Mouse (Mus musculus): ENCODE data around the gene Secisbp2l. TPM values are rescaled to one million over a fixed set of nuclear protein-coding genes. Genes with fewer than 3 reads are reported as not detected.

The Secisbp2l gene
- polyA plus RNA-seq, 1 experiment, result 12.3 TPM

DNA sequence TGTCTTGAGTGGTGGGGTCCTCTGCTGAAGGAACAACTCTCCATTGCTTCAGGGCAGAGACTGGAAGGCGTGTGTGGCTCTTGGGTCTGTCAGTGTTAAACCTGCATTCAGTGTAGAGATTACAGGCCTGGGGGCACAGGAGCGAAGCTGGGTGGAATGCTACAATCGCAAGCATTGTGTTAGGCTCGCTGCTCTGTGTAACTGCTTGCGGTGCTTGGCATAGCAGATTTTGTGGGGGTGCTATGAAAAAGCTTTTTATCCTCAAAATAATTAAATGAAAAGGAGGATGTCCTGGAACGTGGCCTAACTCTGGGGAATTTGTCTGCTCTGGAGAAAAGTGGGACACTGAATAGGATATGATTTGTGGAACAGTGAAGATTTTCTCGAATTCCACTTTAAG, 26.9 kb upstream of the Secisbp2l start:
- 83% methylated on average over 7 of the region's 7 CpGs for WGBS

DNA sequence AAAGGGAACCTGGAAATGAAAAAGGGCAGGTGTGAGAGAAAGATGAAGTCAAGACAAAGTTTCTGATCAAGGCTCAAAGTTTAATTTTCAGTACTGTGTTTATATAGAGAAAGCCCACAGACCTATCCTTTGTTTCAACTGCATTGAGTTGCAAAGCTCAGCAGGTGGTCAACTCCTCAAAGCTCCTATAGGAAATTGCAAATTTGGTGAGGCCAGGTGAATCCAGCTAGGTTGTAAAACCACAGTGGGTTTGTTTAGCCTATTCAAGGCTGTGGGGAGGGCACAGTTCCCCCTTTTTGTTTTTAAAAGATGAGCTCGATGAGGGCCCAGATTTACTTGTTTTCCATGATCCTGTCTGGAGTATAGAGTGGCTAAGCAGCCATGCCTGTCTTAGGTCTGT, 23.2 kb upstream of the Secisbp2l start:
- Histone ChIP-seq H3K27ac (ENCODE audit: insufficient read depth, low read depth, low read length) (no peak overlapping the region), H3K36me3 (ENCODE audit: control insufficient read depth, insufficient read depth, low read length) (no peaks in the 10 kb centered on the region), H3K27me3 (ENCODE audit: control insufficient read depth, insufficient read depth, low read length) (no peaks in the 10 kb centered on the region), H3K4me1 (ENCODE audit: control insufficient read depth, insufficient read depth, insufficient read length, low read length) (no peaks in the 10 kb centered on the region), H3K4me3 (ENCODE audit: low read depth, low read length) (no peak overlapping the region)
- TF ChIP-seq POLR2A (IDR thresholded peaks at IDR 0.05; ENCODE audit: low read depth, low read length), result no peak
- WGBS, result 56% methylated on average over 1 of the region's 1 CpGs

More for the DNA sequence above, 26.9 kb upstream of the Secisbp2l start:
- no peaks in the 10 kb centered on the region for H3K36me3 ChIP-seq (ENCODE audit: control insufficient read depth, insufficient read depth, low read length)
- TF ChIP-seq POLR2A (IDR thresholded peaks at IDR 0.05; ENCODE audit: low read depth, low read length), result no peak
- no peak for TF ChIP-seq CTCF (IDR thresholded peaks at IDR 0.05; ENCODE audit: extremely low read depth, insufficient read length, insufficient replicate concordance, low read depth, low read length)
- no peaks in the 10 kb centered on the region for H3K4me1 ChIP-seq (ENCODE audit: control insufficient read depth, insufficient read depth, insufficient read length, low read length)
- no peak overlapping the region for H3K4me3 ChIP-seq (ENCODE audit: low read depth, low read length)
- no peak overlapping the region for H3K27ac ChIP-seq (ENCODE audit: insufficient read depth, low read depth, low read length)
- peaks cover 2% of the 10 kb centered on the region; the same call in 1 of the 2 replicates for H3K27me3 ChIP-seq (ENCODE audit: control insufficient read depth, insufficient read depth, low read length)

DNA sequence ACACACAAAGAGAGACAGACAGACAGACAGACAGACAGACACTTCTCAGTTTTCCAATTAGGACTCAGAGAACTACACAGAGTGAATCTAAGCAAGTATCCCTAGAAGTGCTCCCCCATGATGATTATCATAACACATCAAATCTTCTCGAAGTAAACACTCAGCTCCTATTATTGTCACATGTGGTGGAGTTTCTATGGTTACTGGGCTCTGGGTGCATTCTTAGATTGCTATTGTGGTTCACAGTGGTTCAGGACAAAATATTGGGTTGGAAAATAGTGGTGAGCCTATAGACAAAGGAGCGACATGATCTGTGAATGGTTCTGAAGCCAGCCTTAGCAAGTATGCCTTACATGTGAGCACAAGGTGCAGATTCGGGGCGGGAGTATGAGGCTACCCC, 19.3 kb upstream of the Secisbp2l start:
- Histone ChIP-seq H3K27me3 (ENCODE audit: control insufficient read depth, insufficient read depth, low read length) (no peaks in the 10 kb centered on the region), H3K4me1 (ENCODE audit: control insufficient read depth, insufficient read depth, insufficient read length, low read length) (no peaks in the 10 kb centered on the region), H3K36me3 (ENCODE audit: control insufficient read depth, insufficient read depth, low read length) (no peaks in the 10 kb centered on the region), H3K27ac (ENCODE audit: insufficient read depth, low read depth, low read length) (no peak overlapping the region), H3K4me3 (ENCODE audit: low read depth, low read length) (no peak overlapping the region)
- WGBS, result 71% methylated on average over 4 of the region's 4 CpGs
- no peak for TF ChIP-seq POLR2A (IDR thresholded peaks at IDR 0.05; ENCODE audit: low read depth, low read length)
- no peak for TF ChIP-seq CTCF (IDR thresholded peaks at IDR 0.05; ENCODE audit: extremely low read depth, insufficient read length, insufficient replicate concordance, low read depth, low read length)

DNA sequence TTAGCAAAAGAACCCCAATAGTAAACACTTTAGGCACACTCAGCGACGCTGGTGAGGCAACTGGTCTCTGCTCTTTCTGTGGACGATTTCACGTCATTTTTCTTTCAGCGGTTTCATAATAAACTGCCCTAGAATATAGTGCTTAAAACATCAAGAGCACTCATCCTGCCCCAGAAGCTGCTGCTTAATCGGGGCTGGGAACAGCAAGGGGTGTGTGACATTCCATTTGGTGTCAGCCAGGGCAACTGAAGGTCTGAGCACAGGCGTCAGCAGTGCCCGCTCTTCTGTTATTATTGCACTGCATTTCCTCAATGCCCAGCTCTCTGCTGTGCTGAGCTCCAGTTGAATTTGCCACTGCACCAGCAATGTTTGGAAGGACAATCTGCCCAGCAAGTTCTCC, 18.4 kb upstream of the Secisbp2l start:
- WGBS, result 38% methylated on average over 8 of the region's 8 CpGs
- Histone ChIP-seq H3K36me3 (ENCODE audit: control insufficient read depth, insufficient read depth, low read length) (no peaks in the 10 kb centered on the region), H3K4me3 (ENCODE audit: low read depth, low read length) (no peak overlapping the region), H3K4me1 (ENCODE audit: control insufficient read depth, insufficient read depth, insufficient read length, low read length) (no peaks in the 10 kb centered on the region), H3K27ac (ENCODE audit: insufficient read depth, low read depth, low read length) (no peak overlapping the region), H3K27me3 (ENCODE audit: control insufficient read depth, insufficient read depth, low read length) (no peaks in the 10 kb centered on the region)
- no peak for TF ChIP-seq CTCF (IDR thresholded peaks at IDR 0.05; ENCODE audit: extremely low read depth, insufficient read length, insufficient replicate concordance, low read depth, low read length)
- TF ChIP-seq POLR2A (IDR thresholded peaks at IDR 0.05; ENCODE audit: low read depth, low read length), result no peak

DNA sequence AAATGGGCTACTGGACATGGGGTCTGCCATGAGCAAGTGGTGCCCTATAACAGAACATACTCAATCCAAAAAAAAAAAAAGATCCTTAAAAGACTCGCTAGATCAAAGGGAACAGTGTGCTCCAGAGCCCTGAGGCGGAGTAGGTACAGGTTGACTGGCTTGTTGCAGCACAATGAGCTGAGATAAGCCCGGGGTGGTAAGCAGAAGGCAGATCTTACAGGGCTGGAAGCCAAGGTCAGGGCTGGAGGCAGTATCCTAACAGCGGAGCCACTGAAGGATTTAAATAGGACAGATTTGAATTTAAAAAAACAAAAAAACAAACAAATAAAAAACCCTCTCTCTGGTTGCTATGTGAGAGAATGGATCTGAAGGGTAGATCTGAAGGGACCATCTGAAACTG, 17.8 kb upstream of the Secisbp2l start:
- H3K36me3 ChIP-seq (ENCODE audit: control insufficient read depth, insufficient read depth, low read length), result no peaks in the 10 kb centered on the region
- no peak overlapping the region for H3K27ac ChIP-seq (ENCODE audit: insufficient read depth, low read depth, low read length)
- no peak for TF ChIP-seq POLR2A (IDR thresholded peaks at IDR 0.05; ENCODE audit: low read depth, low read length)
- no peak for TF ChIP-seq CTCF (IDR thresholded peaks at IDR 0.05; ENCODE audit: extremely low read depth, insufficient read length, insufficient replicate concordance, low read depth, low read length)
- 31% methylated on average over 4 of the region's 4 CpGs for WGBS
- H3K4me3 ChIP-seq (ENCODE audit: low read depth, low read length), result no peak overlapping the region
- H3K4me1 ChIP-seq (ENCODE audit: control insufficient read depth, insufficient read depth, insufficient read length, low read length), result no peaks in the 10 kb centered on the region
- no peaks in the 10 kb centered on the region for H3K27me3 ChIP-seq (ENCODE audit: control insufficient read depth, insufficient read depth, low read length)

DNA sequence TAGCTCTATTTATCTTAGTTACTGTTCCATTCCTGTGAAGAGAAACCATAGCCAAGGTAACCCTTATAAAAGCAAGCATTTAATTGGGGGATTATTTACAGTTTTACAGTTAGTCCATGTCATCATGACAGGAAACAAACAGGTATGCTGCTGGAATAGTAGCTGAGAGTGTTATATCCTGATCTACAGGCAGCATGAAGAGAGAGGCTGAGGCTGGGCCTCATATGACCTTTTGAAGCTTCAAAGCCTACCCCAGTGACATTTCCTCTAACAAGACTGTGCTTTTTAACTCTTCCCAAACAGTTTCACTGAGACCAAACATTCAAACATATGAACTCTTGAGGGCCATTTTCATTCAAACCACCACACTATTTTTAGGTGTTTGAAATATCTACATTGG, 15.2 kb upstream of the Secisbp2l start:
- TF ChIP-seq POLR2A (IDR thresholded peaks at IDR 0.05; ENCODE audit: low read depth, low read length) (no peak), CTCF (IDR thresholded peaks at IDR 0.05; ENCODE audit: extremely low read depth, insufficient read length, insufficient replicate concordance, low read depth, low read length) (no peak)
- Histone ChIP-seq H3K27me3 (ENCODE audit: control insufficient read depth, insufficient read depth, low read length) (0 out of 2 replicates have a peak, but pooled peaks cover 3% of the 10 kb centered on the region), H3K4me3 (ENCODE audit: low read depth, low read length) (no peak overlapping the region), H3K4me1 (ENCODE audit: control insufficient read depth, insufficient read depth, insufficient read length, low read length) (no peaks in the 10 kb centered on the region), H3K27ac (ENCODE audit: insufficient read depth, low read depth, low read length) (no peak overlapping the region), H3K36me3 (ENCODE audit: control insufficient read depth, insufficient read depth, low read length) (no peaks in the 10 kb centered on the region)

DNA sequence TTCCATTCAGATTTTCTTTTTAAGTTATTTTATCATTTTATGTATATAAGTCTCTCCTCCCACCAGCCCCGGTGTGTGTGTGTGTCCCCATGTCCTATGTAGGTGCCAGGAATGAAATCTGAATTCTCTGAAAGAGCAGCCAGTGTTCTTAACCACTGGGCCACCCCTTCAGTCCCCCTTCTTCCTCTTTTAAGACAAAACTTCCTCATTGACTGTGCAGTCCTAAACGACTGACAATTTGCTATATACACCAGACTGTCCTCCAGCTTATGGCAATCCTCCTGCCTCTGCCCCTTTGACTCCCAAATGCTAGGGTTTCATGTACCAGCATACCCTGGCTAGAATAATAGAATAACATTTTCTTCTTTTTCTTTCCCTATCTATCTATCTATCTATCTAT, 12.4 kb upstream of the Secisbp2l start:
- 44% methylated on average over 2 of the region's 2 CpGs for WGBS
- Histone ChIP-seq H3K4me3 (ENCODE audit: low read depth, low read length) (no peak overlapping the region), H3K27ac (ENCODE audit: insufficient read depth, low read depth, low read length) (no peak overlapping the region), H3K36me3 (ENCODE audit: control insufficient read depth, insufficient read depth, low read length) (no peaks in the 10 kb centered on the region), H3K4me1 (ENCODE audit: control insufficient read depth, insufficient read depth, insufficient read length, low read length) (peaks cover 6% of the 10 kb centered on the region), H3K27me3 (ENCODE audit: control insufficient read depth, insufficient read depth, low read length) (0 out of 2 replicates have a peak, but pooled peaks cover 3% of the 10 kb centered on the region)
- TF ChIP-seq POLR2A (IDR thresholded peaks at IDR 0.05; ENCODE audit: low read depth, low read length) (no peak), CTCF (IDR thresholded peaks at IDR 0.05; ENCODE audit: extremely low read depth, insufficient read length, insufficient replicate concordance, low read depth, low read length) (no peak)

DNA sequence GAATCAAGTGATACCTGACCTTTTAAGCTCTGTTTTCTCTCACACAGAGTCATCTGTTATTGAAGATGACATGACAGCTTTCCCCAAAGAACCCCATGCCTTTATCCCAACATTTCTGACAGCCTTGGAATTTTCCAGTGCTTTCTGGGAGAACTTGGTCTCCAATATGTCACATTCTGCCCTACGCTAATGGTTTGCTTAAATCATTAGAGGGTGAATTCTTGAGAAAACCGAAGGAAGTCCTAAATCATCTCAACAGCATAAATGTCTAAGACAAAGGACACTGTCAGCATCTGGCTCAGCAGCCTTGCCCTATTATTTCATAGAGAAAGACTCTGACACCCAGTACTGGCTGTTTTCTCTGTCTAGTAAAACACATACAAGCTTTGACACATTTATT, 11.5 kb upstream of the Secisbp2l start:
- Histone ChIP-seq H3K36me3 (ENCODE audit: control insufficient read depth, insufficient read depth, low read length) (no peaks in the 10 kb centered on the region), H3K27ac (ENCODE audit: insufficient read depth, low read depth, low read length) (no peak overlapping the region), H3K4me1 (ENCODE audit: control insufficient read depth, insufficient read depth, insufficient read length, low read length) (peaks cover 8% of the 10 kb centered on the region), H3K4me3 (ENCODE audit: low read depth, low read length) (no peak overlapping the region), H3K27me3 (ENCODE audit: control insufficient read depth, insufficient read depth, low read length) (0 out of 2 replicates have a peak, but pooled peaks cover 3% of the 10 kb centered on the region)
- WGBS, result 84% methylated on average over 2 of the region's 2 CpGs
- TF ChIP-seq CTCF (IDR thresholded peaks at IDR 0.05; ENCODE audit: extremely low read depth, insufficient read length, insufficient replicate concordance, low read depth, low read length) (no peak), POLR2A (IDR thresholded peaks at IDR 0.05; ENCODE audit: low read depth, low read length) (no peak)

All from small intestine, adult 2 months (tissue).